Mouse (Mus musculus) spleen, postnatal 4 days (tissue): ENCODE measurements around the gene Fkbp11.

Source experiments
- DNase-seq, 2 experiments: peaks; one replicate each; pipeline ENCODE4 v3.0.0; 2022; ENCODE audit warnings: low spot score in 2 of 2

The Fkbp11 gene

DNA sequence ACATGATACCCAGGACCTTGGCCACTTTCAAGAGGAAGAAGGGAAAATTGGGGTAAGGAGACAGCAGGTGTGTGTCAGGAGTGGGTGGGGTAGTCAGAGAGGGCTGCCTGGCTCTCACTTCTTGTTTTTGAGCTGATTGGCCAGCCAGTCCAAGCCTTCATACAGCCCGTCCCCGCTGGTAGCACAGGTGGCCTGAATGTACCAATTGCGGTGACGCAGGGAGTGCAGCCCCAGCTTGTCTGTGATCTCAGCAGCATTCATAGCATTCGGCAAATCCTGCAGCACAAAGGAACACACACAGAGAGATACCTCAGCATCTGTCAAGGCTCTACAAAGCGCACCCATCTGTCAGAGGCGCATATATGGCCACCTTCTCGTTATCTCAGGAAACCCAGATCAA is 12.2 kb upstream of the Fkbp11 start:
- DNase-seq, result no peak

DNA sequence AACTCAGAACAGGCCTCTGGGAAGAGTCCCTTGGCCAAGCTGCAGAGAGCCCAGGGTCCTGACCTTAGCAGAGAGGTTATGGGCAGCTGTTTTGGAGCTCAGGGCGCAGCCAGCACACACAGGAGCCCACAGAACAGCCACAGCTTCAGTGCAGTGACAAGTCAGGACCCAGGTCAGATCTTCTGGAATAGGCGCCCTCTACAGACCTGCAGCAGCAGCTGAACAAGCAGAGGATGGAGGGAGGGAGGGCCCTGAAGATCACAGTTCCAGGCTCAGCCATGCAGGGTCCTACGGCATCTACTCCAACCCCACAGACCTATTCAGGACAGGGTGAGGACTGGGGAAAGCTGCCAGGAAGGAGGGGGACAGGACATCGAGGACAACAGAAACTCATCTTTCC is 10.8 kb upstream of the Fkbp11 start:
- DNase-seq, result no peak

DNA sequence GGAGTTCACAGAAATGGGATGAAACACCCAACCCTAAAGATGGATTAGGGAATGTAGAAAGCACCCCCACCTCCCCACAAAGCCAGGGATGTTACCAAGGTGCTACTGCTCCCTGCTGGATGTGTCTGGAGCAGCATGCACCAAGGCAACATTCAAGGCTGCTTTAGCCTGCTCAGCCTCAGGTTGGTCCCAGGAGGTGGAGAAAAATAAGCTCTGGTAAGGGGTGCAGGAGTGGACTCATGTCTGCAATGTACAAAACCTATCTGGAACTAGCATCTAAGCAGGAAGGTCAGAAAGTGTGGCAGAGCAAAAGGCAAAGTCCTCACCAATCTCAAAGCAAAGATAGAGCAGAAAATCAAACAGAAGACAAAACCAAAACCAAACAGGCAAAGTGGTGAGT is 9.9 kb upstream of the Fkbp11 start:
- DNase-seq, result peak in 1 of 2 experiments; percentile 77

DNA sequence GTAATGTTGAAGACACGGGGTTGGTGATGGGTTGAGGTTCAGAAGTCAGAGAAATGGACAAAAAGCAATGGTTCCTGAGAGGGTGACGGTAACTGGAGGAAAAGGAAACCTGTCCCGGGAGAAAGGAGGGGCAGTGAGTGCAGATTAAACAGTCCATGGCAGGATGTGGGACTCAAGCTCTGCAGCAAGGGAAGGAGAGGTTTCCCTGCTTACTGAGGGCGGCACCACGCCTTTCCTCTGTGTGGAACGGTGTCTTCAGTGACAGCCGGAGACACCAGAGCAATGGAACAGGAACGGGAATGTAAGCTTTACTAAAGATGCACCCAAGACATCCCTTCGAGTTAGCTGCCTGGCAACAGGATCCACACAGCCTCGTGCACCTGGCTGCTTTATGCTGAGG is 8.5 kb upstream of the Fkbp11 start:
- no peak for DNase-seq

DNA sequence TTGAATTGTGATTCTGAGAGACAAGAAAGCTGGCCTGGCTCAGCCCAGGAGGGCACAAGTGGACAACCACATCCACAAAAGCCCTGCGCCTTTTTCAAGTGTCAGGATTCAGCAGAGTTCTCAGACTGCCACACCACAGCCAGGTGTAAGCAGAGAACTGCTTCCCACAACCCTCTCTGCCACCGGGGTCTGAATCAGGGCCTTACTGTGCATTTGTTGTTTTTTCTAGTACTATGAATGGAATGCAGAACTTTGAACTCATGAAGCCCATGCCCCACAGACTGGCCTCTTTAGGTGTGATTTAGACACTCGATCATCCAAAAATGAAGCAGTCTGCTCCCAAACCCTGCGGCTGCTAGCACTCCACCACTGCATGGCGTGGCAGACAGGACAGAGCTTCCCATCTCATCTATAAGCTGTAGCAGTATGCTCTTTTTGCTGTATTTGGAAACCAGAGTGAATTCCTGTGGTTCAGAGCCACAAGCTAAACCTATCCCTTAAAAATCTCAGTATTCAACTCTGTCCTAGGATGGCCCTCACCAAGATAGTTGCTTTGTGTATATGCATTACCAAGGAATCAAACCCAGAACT is 6.1 kb upstream of the Fkbp11 start:
- DNase-seq, result no peak

DNA sequence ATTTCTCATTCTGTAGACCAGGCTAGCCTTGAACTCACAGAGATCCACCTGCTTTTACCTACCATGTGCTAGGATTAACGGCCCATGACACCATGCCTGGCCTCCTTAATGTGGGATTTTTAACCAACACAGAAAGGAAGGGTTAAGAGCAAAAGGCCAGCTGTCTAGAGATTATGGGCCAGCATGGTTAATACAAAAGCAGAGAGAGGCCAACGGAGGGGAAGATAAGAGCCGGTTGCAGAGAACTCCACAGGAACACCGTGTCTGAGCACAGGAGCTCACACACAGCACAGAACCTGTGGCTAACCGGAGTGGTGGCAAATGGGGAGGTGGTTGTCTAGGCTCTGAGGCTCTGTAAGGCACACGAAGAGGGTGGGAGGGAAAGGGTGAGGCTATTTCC is 5.4 kb upstream of the Fkbp11 start:
- no peak for DNase-seq

DNA sequence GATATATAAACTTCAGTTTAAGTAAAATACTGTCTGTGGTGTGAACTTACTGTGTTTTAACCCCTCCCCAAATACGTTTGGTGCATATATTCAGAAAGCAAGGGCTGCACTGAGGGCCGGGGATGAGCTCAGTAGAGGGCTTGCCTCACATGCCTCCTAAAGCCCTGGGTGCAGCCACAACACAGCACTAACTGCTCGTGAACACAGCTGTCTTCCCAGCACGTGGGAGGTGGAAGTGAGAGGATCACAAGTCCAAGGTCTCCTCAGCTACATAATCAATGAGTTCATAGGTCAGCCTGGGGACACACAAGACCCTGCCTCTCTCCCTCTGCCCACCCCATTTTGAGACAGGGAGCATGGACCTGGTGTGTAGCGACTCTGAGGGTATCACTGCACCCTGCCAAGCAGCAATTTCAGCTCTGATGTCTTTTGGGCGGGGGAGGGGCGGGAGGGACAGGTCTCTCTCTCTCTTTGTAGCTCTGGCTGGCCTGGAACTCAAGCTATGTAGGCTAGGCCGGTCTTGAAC is 4.1 kb upstream of the Fkbp11 start:
- DNase-seq, result no peak

DNA sequence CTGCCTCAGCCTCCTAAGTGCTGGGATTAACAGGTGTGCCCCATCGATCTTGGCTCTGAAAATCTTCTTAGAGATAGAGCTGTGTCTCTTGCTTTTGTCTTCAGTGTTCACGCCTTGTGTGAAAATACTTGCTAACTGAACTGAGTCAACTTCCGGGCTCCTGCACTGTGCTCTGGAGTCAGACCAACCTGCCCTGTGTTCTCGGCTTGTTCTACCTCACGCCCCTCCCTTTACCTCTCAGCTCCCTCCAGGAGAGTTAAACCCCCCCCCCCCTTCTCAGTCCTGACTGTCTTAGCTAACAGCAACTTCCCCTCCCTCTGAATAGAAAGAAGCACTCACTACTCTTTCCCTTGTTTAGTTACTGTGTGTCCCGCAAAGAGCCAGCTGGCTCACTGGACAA is 2.8 kb upstream of the Fkbp11 start:
- no peak for DNase-seq

DNA sequence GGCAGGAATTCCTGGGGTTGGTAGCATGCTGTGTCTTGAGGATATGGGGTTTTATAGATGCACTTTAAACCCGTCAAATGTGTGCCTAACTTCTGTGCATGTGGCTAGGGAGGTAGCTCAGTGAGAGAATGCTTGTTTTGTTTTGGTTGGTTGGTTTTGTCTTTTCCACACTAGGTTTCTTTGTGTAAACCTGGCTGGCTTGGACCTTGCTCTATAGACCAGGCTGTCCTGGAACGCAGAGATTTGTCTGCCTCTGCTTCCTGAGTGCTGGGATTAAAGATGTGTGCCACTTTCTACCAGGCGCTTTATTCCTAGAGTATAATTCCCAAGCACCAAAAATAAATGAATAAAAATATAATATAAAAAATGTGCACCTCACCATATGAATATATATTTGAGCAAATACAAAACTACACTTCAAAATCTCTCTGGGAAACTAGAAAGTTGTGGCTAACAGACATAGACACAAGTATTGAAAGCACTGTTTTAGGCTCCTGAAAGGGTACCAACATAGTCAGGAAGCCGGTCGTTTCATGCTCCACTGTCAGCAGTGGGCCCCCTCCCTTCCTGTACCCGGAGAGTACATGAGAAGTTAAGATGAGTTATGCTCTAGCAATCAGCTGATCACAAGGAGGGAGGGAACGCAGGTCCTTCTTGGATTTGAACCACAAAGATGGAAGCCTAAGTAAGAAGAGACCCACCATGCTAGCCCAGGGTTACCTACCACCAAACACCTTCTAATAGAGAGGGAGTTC is 2.0 kb upstream of the Fkbp11 start:
- DNase-seq, result no peak

DNA sequence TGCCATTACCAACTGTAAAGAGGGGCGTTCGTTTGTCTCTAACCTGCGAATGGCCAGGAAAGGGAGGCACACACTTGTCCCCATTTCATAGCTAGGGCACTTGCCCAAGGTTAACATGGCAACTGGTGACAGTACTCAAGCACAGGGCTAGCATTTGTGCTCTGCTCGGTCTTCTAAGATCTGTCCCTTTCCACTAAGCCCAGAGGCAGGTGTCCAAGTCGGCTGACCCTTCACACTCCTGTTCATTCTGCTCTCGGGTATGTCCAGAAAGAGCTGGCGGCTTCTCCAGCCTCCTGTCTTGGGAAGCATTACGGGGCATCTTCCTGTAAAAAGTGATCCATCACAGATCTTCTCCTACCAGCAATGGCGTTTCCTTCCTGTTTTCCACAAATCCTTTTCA is 368 bp upstream of the Fkbp11 start:
- DNase-seq, result no peak

DNA sequence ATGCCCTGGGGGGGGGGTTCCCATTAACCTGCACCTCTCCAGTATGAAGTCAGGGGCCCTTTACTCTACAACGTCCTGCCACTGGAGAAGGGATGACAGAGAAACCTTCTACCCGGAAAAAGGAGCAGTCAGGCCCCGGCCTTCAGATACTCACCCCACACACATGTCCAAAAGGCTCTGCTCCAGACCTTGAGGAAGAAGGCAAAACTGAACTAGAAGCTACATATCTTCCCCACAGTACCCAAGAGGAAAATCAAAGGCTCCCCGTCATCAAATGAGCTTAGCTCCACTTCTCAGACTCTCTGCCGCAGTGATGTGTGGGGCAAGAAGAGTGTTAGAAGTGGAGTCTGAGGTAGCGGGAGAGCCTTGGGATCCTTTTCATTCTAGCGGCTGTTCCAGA is 1.3 kb downstream of the Fkbp11 start:
- DNase-seq, result no peak

DNA sequence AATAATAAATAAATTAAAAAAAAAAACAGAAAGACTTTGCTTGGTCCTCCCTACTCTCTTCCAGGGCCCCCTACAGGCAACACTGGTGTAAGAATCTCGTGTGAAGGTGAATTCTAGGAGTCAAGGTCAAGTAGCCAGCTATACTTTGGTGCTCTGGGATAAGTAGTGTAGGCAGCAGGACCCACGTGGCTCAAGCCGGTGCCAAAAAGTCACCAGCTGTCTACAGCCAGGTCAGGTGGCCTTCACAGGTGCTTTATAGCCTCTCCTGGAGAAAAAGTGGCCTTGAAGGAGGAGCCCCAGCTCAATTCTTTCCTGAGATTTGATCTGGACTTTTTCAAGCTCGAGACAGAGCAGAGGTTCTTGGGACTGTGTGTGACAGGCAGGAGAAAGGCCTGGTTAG is 1.9 kb downstream of the Fkbp11 start:
- no peak for DNase-seq

DNA sequence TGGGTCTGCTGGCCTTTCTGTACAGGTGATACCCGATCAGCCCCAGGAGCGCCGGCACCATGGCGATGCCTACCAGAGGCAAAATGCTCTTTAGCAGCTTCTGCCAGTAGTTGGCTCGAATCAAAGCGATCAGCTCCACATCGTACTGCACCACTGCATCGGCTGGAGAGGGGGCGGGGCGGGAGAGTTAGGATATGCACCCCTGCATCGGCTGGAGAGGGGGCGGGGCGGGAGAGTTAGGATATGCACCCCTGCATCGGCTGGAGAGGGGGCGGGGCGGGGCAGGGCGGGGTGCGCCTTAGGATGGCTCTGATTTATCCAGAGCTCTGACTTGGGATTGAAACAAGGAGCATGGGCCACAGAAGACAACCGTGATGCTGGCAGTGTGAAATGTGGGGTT is 3.6 kb downstream of the Fkbp11 start:
- no peak for DNase-seq

DNA sequence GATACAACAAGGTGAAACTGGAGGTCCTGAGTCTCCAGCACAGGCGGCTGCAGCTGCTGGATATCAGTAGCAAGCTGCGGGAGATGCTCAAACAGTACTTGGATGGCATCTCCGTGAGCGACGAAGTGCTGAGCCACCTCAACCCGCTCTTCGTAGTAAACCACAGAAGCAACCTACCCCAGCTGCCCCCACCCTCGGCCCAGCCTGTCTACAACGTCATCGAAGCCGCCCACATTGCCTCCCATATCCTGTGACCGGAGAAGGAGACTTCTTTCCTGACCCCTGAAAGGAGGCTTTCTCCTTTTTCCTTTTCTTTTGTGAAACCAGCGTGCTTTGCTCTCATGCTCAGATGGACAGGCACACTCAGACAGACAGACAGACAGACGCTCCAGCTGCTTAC is 5.1 kb downstream of the Fkbp11 start:
- DNase-seq, result no peak

DNA sequence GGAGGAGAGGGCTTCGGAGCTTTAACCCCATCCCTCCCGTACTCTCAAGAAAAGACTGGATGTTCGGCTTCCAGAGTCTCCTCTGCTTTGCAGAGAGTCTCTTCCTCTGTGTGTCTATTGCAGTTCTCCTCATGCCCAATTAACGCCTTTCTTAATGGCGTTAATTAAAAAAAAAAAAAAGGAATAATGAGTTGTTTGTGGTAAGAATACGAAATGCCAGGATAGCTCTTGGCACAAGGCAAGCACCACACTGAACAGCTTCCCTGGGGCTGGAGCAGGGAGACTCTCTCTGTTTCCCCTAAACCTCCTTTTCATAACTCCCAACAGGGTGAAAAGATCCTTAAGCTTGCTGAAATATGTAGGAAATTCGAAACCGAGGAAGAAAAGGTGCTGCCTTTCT is 5.8 kb downstream of the Fkbp11 start:
- no peak for DNase-seq

DNA sequence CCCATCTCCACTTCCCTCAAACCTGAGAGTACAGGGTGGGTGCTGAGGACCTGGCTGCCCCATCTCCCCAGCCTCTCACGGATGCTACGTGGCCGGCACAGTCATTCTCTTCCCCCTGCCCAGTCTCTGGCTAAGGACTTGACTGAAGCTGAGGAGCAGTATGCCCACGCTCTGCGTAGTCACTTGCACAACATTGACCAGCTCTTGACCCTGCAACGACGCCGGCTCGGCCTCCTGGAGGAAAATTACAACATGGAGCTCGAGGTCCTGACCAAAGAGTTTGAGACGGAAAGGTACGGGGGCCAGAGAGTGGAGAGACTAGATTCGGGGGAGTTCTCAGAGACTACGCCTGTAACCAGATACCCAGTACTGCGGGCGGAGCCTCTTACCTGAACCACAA is 10.7 kb downstream of the Fkbp11 start:
- no peak for DNase-seq

DNA sequence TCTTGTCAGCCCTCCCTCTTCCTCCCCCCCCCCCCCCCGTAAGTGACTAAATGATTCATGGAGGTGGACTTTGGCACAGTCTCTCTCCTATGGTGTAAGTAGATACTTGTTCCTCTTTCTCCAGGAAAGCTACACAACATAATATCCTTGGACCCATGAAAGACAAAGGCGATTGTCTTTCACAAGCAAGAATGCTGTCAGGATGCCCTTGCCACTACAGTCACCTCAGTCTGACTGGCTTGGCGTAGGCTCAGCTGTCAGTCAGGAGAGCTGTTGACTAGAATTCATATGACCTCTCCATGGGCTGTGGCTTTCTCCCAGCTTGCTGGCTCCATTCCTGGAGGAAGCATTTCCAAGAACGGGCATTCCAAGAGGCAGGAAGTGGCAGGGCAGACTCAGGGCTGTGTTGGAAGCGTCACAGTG is 13.8 kb downstream of the Fkbp11 start:
- no peak for DNase-seq

DNA sequence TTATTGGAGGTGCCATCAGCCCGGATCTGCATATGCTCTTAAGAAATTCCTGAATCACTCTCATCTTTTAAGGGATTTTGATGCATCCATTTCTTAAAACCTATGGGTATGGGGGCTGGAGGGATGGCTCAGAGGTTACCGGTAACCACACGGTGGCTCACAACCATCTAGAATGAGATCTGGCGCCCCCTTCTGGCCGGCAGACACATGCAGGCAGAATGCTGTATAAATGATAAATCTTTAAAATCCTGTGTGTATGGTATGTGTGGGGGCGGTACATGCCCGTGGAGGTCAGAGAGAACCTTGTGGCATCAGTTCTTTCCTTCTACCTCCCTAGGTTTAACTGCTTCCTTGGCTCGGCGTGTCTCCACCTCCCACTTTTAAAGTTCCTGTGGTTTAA is 17.6 kb downstream of the Fkbp11 start:
- peak; percentile 69 to 91 for DNase-seq

DNA sequence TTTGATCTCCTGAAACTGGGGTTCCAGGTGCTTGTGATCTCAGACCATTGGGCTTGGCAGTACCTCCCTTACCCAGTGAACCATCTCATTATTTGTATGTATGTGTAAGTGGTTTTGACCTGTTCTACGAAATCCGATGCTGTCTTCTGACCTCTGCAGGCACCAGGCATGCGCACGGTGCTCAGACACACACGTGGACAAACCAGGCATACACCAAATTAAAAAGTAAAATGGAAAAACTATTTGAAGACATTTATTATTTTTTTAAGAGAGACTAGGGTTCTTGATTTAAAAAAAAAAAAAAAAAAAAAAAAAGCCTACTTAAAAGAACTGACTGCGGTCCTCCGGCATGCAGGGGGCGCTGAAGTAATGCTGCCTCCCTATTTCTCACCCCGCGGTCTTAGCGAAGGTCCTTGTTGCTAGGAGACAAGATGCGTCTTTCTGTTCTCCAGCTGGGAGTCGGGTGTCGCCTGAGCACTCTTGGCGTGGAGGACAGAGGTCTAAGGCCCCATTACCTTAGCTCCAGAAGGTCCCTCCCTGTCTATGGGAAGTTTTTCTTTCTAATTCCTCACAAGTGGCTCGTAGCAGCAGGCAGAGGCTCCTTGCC is 20.1 kb downstream of the Fkbp11 start, which contains the start of gene Ccdc65:
Ccdc65 (plus strand) TSS at position 442 of the 607 bp plus-strand sequence.
- peak; percentile 76 to 87 for DNase-seq

DNA sequence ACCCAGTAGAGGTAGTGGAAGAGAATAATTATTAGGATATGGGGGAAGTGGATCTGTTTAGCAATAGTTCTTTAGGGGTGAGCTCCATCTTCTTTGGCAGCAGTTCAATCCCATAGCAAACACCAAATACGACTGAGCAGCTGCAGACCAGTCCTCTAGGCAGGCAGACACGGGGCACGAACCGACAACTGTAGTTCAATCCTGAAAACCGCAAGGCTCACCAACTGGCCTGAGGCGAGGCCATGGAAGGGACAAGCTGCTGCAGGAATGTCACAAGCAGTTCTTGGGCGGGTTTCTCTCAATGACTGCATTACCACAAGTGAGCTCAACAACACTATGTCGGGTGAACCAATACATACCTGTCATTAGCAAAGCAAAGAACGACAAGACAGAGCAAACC is 23.7 kb downstream of the Fkbp11 start:
- DNase-seq, result no peak

DNA sequence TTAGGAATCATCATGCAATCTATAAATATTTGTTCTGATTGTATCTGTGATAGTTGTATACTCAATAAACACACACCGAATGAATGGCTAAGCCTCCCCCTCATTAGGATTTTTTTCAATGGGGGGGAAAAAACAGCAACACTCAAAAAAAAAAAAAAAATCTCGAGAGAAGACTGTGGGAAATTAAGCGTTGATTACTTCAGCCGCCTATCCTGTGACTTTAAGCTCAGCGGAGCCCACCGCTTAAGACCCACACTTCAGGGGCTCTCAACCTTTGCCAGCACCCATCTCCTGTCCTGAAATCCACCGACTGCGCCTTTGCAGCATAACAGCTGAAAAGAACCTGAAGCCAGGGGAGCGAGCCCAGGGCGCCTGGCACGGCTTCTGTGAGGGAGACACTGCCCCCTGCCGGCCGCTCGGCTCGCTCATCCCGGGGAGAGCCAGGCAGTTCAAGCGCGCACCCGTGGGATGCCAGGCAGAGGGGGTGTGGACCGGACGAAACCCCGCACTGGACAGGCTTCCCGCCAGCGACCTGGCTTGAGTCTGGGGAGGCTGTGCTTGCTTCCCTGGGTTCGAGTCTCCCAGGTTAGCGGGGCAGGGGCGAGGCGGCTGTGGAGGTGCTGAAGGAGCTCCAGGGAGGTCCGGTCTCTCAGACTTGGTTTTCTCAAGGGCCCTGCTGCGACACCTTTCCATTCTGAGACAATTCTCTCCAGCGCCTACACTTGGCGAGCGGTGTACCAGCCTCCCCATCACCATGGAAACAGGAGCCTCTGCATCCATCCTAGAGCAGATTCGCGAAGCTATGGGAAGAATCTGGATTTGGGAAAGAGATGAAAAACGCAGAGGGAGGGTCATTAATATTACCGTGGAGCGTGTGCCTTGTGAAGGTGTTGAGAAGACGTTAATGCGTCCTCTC is 28.6 kb downstream of the Fkbp11 start:
- peak; percentile 78 to 95 for DNase-seq

DNA sequence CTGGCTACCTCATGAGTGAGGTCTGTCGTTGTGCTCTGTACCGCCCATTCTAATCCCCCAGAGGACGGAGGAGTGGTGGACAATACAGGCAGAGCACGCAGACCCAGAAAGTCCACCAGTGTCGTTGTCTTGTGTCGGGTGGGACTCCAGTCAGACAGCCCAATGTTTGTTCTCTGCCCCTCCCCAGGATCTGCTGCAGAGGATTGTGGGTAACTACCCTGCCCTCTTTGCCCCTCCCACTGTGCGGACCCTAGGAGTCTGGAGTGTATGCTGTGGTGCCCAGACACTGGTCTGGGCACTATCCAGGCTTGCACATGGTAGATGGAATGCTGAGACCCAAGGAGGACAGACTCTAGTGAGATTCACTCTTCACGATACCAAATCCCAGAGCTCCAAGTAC is 31.8 kb downstream of the Fkbp11 start:
- no peak for DNase-seq
